Mouse (Mus musculus) induced T-regulatory cell, adult 2 months (primary cell): ENCODE results near the gene Hgfac.

ENCODE experiments used
- DNase-seq: peaks from one replicate; pipeline ENCODE4 v3.0.0-alpha.2; 2012; ENCODE audit warnings: low read depth

The Hgfac gene

GRCm38 (mm10) chr5:35037438-35037837, 3.9 kb upstream of the Hgfac start:
- DNase-seq: no peak

- DNase-seq: peak; percentile 55
Measured at GRCm38 (mm10) chr5:35042431-35043109, 1.3 kb downstream of the Hgfac start.

- peak; percentile 88 for DNase-seq
Measured at GRCm38 (mm10) chr5:35043110-35043451, 1.8 kb downstream of the Hgfac start.

- no peak for DNase-seq
Measured at GRCm38 (mm10) chr5:35050541-35050940, 9.2 kb downstream of the Hgfac start.

- no peak for DNase-seq
Measured at GRCm38 (mm10) chr5:35054628-35055027, 13.3 kb downstream of the Hgfac start.

GRCm38 (mm10) chr5:35055076-35055475, 13.8 kb downstream of the Hgfac start:
- no peak for DNase-seq

GRCm38 (mm10) chr5:35056604-35057432, 15.5 kb downstream of the Hgfac start, which contains the start of gene Dok7:
Gene Dok7, plus strand, starts transcription at chr5:35056766.
- peak; percentile 25 for DNase-seq

- DNase-seq: no peak
Measured at GRCm38 (mm10) chr5:35057582-35057981, 16.3 kb downstream of the Hgfac start.

- DNase-seq: no peak
Measured at GRCm38 (mm10) chr5:35058216-35058615, 16.9 kb downstream of the Hgfac start.

GRCm38 (mm10) chr5:35060098-35060497, 18.8 kb downstream of the Hgfac start:
- DNase-seq: no peak

GRCm38 (mm10) chr5:35069841-35070240, 28.5 kb downstream of the Hgfac start:
- no peak for DNase-seq

GRCm38 (mm10) chr5:35070314-35070713, 29.0 kb downstream of the Hgfac start:
- DNase-seq: no peak

GRCm38 (mm10) chr5:35070953-35071352, 29.6 kb downstream of the Hgfac start:
- no peak for DNase-seq

- DNase-seq: no peak
Measured at GRCm38 (mm10) chr5:35071855-35072254, 30.5 kb downstream of the Hgfac start.

- DNase-seq: no peak
Measured at GRCm38 (mm10) chr5:35073235-35073634, 31.9 kb downstream of the Hgfac start.

GRCm38 (mm10) chr5:35073992-35074391, 32.7 kb downstream of the Hgfac start:
- no peak for DNase-seq

GRCm38 (mm10) chr5:35076369-35076768, 35.1 kb downstream of the Hgfac start:
- no peak for DNase-seq

- no peak for DNase-seq
Measured at GRCm38 (mm10) chr5:35079101-35079500, 37.8 kb downstream of the Hgfac start.

- no peak for DNase-seq
Measured at GRCm38 (mm10) chr5:35084913-35085312, 43.6 kb downstream of the Hgfac start.

- DNase-seq: peak; percentile 75
Measured at GRCm38 (mm10) chr5:35088785-35089613, 47.7 kb downstream of the Hgfac start.

- DNase-seq: no peak
Measured at GRCm38 (mm10) chr5:35089614-35089963, 48.3 kb downstream of the Hgfac start.

- no peak for DNase-seq
Measured at GRCm38 (mm10) chr5:35091636-35092035, 50.3 kb downstream of the Hgfac start.
